Mouse (Mus musculus) liver, embryonic 14.5 days (tissue): ENCODE measurements around the gene Acox3. TPM values are rescaled to one million over a fixed set of nuclear protein-coding genes. Genes with fewer than 3 reads are reported as not detected.

Experiments
- ATAC-seq: fragments of 200-750 bp; cut with Nextera tagmentation; 2 replicates; pipeline ENCODE4 v1.8.0; 2017; ENCODE audit warnings: moderate number of reproducible peaks, mild to moderate bottlenecking, moderate library complexity; ENCODE audit not compliant: insufficient read depth
- DNase-seq, 3 experiments: peaks; one replicate each; pipeline ENCODE4 v3.0.0-alpha.2; 2012 to 2013; ENCODE audit warnings: low read depth in 3 of 3, low spot score in 3 of 3
- H3K27ac ChIP-seq: fragments of 300-500 bp; sonication (generic); 2 replicates; pipeline ENCODE4 v1.5.1; 2014; ENCODE audit warnings: moderate library complexity, mild to moderate bottlenecking, control low read depth, inconsistent platforms
- H3K27me3 ChIP-seq: fragments of 300-500 bp; sonication (generic); 2 replicates; pipeline ENCODE4 v1.6.1; 2014; ENCODE audit warnings: mild to moderate bottlenecking, low read length, moderate library complexity; ENCODE audit not compliant: control insufficient read depth, insufficient read depth
- H3K36me3 ChIP-seq: fragments of 300-500 bp; sonication (generic); replicated peaks from 2 replicates; pipeline ENCODE4 v1.6.1; 2014; ENCODE audit warnings: low read depth; ENCODE audit not compliant: control insufficient read depth, insufficient read depth
- H3K4me1 ChIP-seq, 2 experiments: fragments of 200-500 bp in 1 of 2; fragments of 300-500 bp in 1 of 2; sonication (generic) in 1 of 2; replicated peaks; 2 replicates each; pipeline ENCODE4 v1.6.1; 2012 to 2014; ENCODE audit warnings: antibody characterized with exemption in 1 of 2, inconsistent platforms in 1 of 2, low read length in 1 of 2; ENCODE audit not compliant: control insufficient read depth in 2 of 2, insufficient read depth in 2 of 2
- H3K4me2 ChIP-seq: fragments of 300-500 bp; sonication (generic); 2 replicates; pipeline ENCODE4 v1.6.1; 2014; ENCODE audit warnings: low read depth, mild to moderate bottlenecking, control low read depth, moderate library complexity
- H3K4me3 ChIP-seq, 2 experiments: fragments of 200-500 bp in 1 of 2; fragments of 300-500 bp in 1 of 2; sonication (generic) in 1 of 2; 2 replicates each; pipeline ENCODE4 v1.5.1; 2012 to 2014; ENCODE audit warnings: low read depth in 2 of 2, low read length in 2 of 2, mild to moderate bottlenecking in 2 of 2, control low read depth in 1 of 2, inconsistent platforms in 1 of 2, moderate library complexity in 1 of 2; ENCODE audit not compliant: insufficient read depth in 1 of 2
- H3K9ac ChIP-seq: fragments of 300-500 bp; sonication (generic); replicated peaks from 2 replicates; pipeline ENCODE4 v1.6.1; 2014; ENCODE audit warnings: mild to moderate bottlenecking, control low read depth, moderate library complexity
- H3K9me3 ChIP-seq: fragments of 300-500 bp; sonication (generic); 2 replicates; pipeline ENCODE4 v1.6.1; 2016; ENCODE audit warnings: low read length, mixed read lengths; ENCODE audit not compliant: control insufficient read depth
- CTCF ChIP-seq: IDR thresholded peaks from 2 replicates; pipeline ENCODE4 v1.5.1; 2016; ENCODE audit warnings: antibody characterized with exemption, low read depth, control low read depth
- EP300 ChIP-seq: IDR thresholded peaks from 2 replicates; pipeline ENCODE4 v1.6.1; 2016; ENCODE audit warnings: antibody characterized with exemption, low read depth
- WGBS: fragments of 180-500 bp; shearing (Covaris S2); extraction: QIAGEN DNeasy Blood & Tissue Kit; methylation state at CpG from one replicate; pipeline ENCODE4 v1.1.7; 2014; ENCODE audit not compliant: insufficient replicate concordance; 5-methylcytosine and 5-hydroxymethylcytosine counted together
- polyA plus RNA-seq, 2 experiments: library from polyadenylated mRNA; depleted of rRNA in 1 of 2; stranded (reverse) in 1 of 2; unstranded in 1 of 2; fragments of >200 nt; fragmentation: Nextera tagmentation in 1 of 2; extraction: Ambion mirVana in 1 of 2; gene quantifications; 2 replicates each; pipeline versions ENCODE4 v1.2.1 to v1.2.3; 2012 to 2014

Acox3 gene
- polyA plus RNA-seq, 2 experiments, result 2.5 to 3.6 TPM

DNA sequence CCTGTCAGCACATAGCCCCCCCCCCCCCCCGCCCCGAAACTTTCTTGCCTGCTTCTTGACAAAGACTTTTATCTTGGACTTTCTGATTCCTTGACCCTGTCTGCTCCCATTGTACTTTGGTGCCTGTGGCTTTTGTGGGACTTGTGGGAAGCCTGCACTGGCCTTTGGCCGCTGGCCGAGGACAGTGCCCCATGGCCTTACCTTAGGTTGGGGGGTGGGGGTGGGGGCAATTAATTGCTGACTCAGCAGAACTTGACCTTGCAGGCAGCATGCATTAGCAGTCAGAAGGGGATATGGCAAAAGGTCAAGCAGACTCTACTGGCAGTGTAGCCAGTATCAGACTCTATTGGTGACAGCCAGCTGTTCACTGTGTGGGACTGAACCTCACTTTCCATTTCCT, 8.7 kb downstream of the Acox3 start:
- no peak for TF ChIP-seq EP300
- TF ChIP-seq CTCF, result no peak
- WGBS, result 75% methylated on average over 4 of the region's 4 CpGs
- H3K36me3 ChIP-seq, result no peaks in the 10 kb centered on the region

DNA sequence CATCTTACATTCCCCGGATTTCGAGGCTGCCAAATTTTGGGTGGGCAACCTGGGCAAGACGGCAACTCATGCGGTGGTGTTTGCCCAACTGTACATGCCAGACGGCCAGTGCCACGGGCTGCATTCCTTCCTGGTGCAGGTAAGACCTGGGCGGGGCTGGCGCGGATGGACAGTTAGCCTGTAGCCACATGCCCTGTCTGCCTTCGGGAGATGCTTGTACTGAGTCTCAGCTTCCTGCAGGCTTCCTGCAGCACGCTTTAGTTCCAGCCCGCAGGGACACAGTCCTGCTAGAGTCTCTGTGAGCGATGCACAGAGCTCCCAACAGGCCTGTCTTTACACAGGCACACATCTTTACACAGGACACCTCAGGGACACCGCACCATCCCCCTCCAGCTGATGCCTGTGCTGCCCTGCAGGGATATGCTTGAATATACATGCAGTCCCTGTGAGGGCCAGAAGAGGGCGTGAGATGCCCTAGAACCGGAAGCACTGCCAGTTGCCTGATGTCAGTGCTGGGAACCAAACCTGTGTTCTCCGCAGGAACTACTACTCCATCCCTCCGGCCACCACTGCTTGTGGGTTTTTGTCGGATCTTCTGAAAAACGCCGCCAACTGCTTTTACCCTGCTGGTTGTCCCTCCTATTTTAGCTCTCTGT, 9.4 kb downstream of the Acox3 start:
- Histone ChIP-seq H3K36me3 (no peaks in the 10 kb centered on the region), H3K9ac (no peak overlapping the region), H3K4me1 (no peaks in the 10 kb centered on the region), H3K9me3 (no peaks in the 10 kb centered on the region), H3K4me2 (no peak overlapping the region), H3K27me3 (no peaks in the 10 kb centered on the region), H3K27ac (no peak overlapping the region), H3K4me3 (no peak overlapping the region)
- DNase-seq (no peak), ATAC-seq (no peak)
- TF ChIP-seq EP300, result no peak
- peak; percentile 68 for TF ChIP-seq CTCF
- 71% methylated on average over 21 of the region's 21 CpGs for WGBS

More for the DNA sequence above, 8.7 kb downstream of the Acox3 start:
- H3K4me2 ChIP-seq, result no peak overlapping the region
- H3K9me3 ChIP-seq, result no peaks in the 10 kb centered on the region
- no peak overlapping the region for H3K4me3 ChIP-seq
- H3K27me3 ChIP-seq, result no peaks in the 10 kb centered on the region
- no peak overlapping the region for H3K9ac ChIP-seq
- ATAC-seq (no peak), DNase-seq (no peak)
- no peak overlapping the region for H3K27ac ChIP-seq
- H3K4me1 ChIP-seq, result no peaks in the 10 kb centered on the region

DNA sequence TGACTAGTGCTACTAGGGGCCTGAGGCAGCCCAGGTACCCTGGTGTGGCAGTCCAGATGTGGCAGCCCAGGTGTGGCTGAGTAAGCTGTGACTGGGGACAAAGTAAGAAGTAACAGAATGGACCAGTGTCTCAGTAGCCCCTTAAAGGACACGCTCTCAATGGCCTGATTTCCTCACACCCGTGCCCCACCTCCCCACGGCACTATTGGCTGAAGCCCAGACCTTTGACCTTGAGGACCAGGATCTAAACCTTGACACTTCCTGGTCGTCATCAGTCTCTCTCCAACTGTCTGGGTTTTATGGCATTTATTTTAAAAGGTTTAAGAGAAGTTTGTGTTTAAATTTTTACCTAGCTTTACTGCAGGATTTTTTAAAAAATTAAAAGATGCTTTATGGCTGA, 10.0 kb downstream of the Acox3 start:
- H3K9me3 ChIP-seq, result no peaks in the 10 kb centered on the region
- 50% methylated on average over 4 of the region's 4 CpGs for WGBS
- TF ChIP-seq CTCF, result no peak
- TF ChIP-seq EP300, result no peak

DNA sequence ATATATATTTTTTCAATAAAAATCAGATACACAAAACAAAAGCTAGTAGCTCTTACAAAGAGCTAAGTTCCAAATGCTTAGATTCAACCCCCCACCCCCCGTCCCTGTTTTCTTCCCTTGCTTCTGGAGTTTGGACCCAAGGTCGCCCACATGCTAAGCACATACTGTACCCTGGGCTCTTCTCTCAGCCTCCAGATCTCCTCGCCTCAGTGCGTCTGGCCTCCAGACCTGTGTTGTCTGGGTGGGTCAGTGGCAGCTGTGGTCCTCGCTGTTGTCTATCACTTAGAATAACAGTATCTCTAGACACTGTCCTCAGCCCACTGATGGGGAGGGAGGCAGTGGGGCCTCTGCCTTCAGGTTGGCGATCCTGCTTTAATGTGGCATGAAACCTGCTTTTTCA, 10.4 kb downstream of the Acox3 start:
- Histone ChIP-seq H3K9ac (no peak overlapping the region), H3K27ac (no peak overlapping the region), H3K4me1 (no peaks in the 10 kb centered on the region), H3K4me2 (no peak overlapping the region), H3K27me3 (no peaks in the 10 kb centered on the region), H3K9me3 (no peaks in the 10 kb centered on the region), H3K4me3 (no peak overlapping the region), H3K36me3 (no peaks in the 10 kb centered on the region)
- WGBS, result 70% methylated on average over 6 of the region's 6 CpGs
- TF ChIP-seq EP300 (no peak), CTCF (no peak)
- no peak for ATAC-seq
- DNase-seq, result no peak

More for the DNA sequence above, 10.0 kb downstream of the Acox3 start:
- no peak for ATAC-seq
- Histone ChIP-seq H3K36me3 (no peaks in the 10 kb centered on the region), H3K9ac (no peak overlapping the region), H3K27me3 (no peaks in the 10 kb centered on the region), H3K4me3 (no peak overlapping the region), H3K27ac (no peak overlapping the region), H3K4me2 (no peak overlapping the region), H3K4me1 (no peaks in the 10 kb centered on the region)
- no peak for DNase-seq

DNA sequence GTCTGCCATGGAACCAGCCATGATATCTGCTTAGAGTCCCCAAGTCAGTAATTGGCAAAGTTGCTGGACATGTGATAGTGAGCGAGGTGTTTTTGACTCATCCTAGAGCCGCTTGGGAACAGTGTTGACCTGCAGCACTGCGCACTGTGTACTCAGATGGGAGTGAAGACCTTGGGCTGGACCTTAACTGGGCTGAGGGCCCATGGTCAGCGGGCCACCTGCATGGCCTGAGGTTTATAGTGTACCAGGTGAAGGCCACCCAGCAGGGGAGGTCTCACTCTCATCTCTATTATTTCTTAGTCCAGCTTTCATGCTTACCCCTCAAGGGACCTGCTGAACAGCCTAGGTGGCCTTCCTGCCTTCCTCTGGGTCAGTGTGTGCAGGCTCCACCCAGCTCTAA, 11.9 kb downstream of the Acox3 start:
- Histone ChIP-seq H3K9me3 (no peaks in the 10 kb centered on the region), H3K27ac (no peak overlapping the region), H3K36me3 (no peaks in the 10 kb centered on the region), H3K4me1 (no peaks in the 10 kb centered on the region), H3K27me3 (no peaks in the 10 kb centered on the region), H3K9ac (no peak overlapping the region), H3K4me3 (no peak overlapping the region), H3K4me2 (no peak overlapping the region)
- no peak for DNase-seq
- 76% methylated on average over 4 of the region's 4 CpGs for WGBS
- TF ChIP-seq CTCF (no peak), EP300 (no peak)
- ATAC-seq, result no peak
